Mouse (Mus musculus): ENCODE measurements around the gene Diaph2. TPM values are rescaled to one million over a fixed set of nuclear protein-coding genes. Genes with fewer than 3 reads are reported as not detected.

Diaph2 gene
- total RNA-seq (2021): 10 to 100 TPM; 26.6 to 27.4 TPM
- long read RNA-seq, experiment 1, partial matches to known transcripts: 1 of 4 reads
- long read RNA-seq, experiment 1, other reads (novel, unspliced or antisense): 3 of 4 reads
- long read RNA-seq, experiment 2: 0 reads

DNA sequence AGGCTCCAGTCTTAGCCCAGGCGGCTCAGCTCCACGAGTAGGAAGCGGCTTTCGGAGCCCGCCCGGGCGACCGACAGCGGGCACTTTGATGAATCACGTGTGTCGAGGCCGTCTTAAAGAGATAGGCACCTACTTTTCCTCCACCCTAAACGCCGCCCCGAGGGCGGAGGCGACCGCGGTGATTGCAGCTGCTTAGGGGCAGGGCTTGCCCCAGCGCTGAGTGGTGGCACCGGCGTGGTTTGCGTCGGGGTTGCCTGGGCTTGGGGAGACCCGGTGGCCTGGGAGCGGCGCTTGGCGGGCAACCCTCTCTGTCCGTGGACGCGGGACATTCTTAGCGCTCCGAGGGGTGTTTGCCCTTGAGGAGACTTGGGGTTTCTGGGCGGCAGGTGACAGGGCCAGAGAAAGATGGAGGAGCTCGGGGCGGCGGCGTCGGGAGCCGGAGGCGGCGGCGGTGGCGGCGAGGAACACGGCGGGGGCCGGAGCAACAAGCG is at the start of gene Diaph2:
TSS of gene Diaph2 (plus strand) at position 172 of the 491 bp plus-strand sequence.
- intact Hi-C loops (cut with DNase I): loop anchor here (10.0 kb wide), 1 partner anchor 445 kb away; no protein-coding TSS in a partner anchor
- Histone ChIP-seq H3K4me3 (peak within 1 kb of the TSS; percentile 63), H3K27ac (peak within 1 kb of the TSS; percentile 83)
- DNase-seq (ENCODE audit: extremely low spot score in 1 of 2, low spot score in 2 of 2): peak; percentile 65 to 70
- TF ChIP-seq CTCF (IDR thresholded peaks at IDR 0.05): no peak

- Histone ChIP-seq H3K4me3 (no peak overlapping the region), H3K27ac (no peak overlapping the region)
- intact Hi-C loops (cut with DNase I): no loop called here
- DNase-seq (ENCODE audit: extremely low spot score in 1 of 2, low spot score in 2 of 2): no peak
- TF ChIP-seq CTCF (IDR thresholded peaks at IDR 0.05): no peak
These were observed 47.8 kb upstream of the Diaph2 start for GRCm38 (mm10) chrX:129701634-129702312.

- intact Hi-C loops (cut with DNase I): no loop called here
- no peak overlapping the region for H3K27ac ChIP-seq
- no peak for TF ChIP-seq CTCF (IDR thresholded peaks at IDR 0.05)
- no peak overlapping the region for H3K4me3 ChIP-seq
- DNase-seq (ENCODE audit: extremely low spot score in 1 of 2, low spot score in 2 of 2): no peak
These were observed 39.9 kb upstream of the Diaph2 start for GRCm38 (mm10) chrX:129709656-129710055.

GRCm38 (mm10) chrX:129728717-129729220 is 20.8 kb upstream of the Diaph2 start:
- no peak overlapping the region for H3K27ac ChIP-seq
- intact Hi-C loops (cut with DNase I): no loop called here
- H3K4me3 ChIP-seq: no peak overlapping the region
- no peak for TF ChIP-seq CTCF (IDR thresholded peaks at IDR 0.05)
- no peak for DNase-seq (ENCODE audit: extremely low spot score in 1 of 2, low spot score in 2 of 2)

DNA sequence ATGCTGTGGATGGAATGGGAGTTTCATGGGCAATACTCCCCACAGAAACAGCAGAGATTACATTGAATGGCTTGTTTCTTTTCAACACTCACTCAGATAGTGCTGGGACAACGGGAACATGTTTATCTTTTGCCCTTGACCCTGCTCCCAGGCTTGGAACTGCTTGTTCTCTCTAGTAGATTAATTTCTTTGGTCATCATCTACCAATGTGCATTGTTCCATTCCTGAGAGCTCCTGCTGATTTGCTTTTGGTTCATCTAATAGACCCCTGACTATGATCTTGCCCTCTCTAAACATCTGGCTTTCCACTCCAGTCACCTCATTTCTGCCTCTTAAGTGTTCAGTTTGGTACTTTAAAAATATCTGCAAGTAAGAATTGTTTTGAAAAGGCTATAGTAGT is 13.0 kb upstream of the Diaph2 start:
- Histone ChIP-seq H3K4me3 (no peak overlapping the region), H3K27ac (no peak overlapping the region)
- no peak for TF ChIP-seq CTCF (IDR thresholded peaks at IDR 0.05)
- DNase-seq (ENCODE audit: extremely low spot score in 1 of 2, low spot score in 2 of 2): no peak
- intact Hi-C loops (cut with DNase I): no loop called here

GRCm38 (mm10) chrX:129739226-129739625 is 10.3 kb upstream of the Diaph2 start:
- intact Hi-C loops (cut with DNase I): no loop called here
- no peak for DNase-seq (ENCODE audit: extremely low spot score in 1 of 2, low spot score in 2 of 2)
- no peak for TF ChIP-seq CTCF (IDR thresholded peaks at IDR 0.05)

GRCm38 (mm10) chrX:129742981-129743380 is 6.6 kb upstream of the Diaph2 start:
- intact Hi-C loops (cut with DNase I): loop anchor here (10.0 kb wide), 1 partner anchor 438 kb away; no protein-coding TSS in a partner anchor
- no peak for DNase-seq (ENCODE audit: extremely low spot score in 1 of 2, low spot score in 2 of 2)

More at GRCm38 (mm10) chrX:129739226-129739625, 10.3 kb upstream of the Diaph2 start:
- H3K4me3 ChIP-seq: no peak overlapping the region
- no peak overlapping the region for H3K27ac ChIP-seq

GRCm38 (mm10) chrX:129745976-129746375 is 3.6 kb upstream of the Diaph2 start:
- no peak for DNase-seq (ENCODE audit: extremely low spot score in 1 of 2, low spot score in 2 of 2)
- intact Hi-C loops (cut with DNase I): loop anchor here (10.0 kb wide), 1 partner anchor 441 kb away; no protein-coding TSS in a partner anchor
- TF ChIP-seq CTCF (IDR thresholded peaks at IDR 0.05): no peak
- H3K4me3 ChIP-seq: no peak overlapping the region
- no peak overlapping the region for H3K27ac ChIP-seq

More at GRCm38 (mm10) chrX:129742981-129743380, 6.6 kb upstream of the Diaph2 start:
- no peak overlapping the region for H3K4me3 ChIP-seq
- no peak overlapping the region for H3K27ac ChIP-seq
- TF ChIP-seq CTCF (IDR thresholded peaks at IDR 0.05): no peak

GRCm38 (mm10) chrX:129749102-129749501 is 440 bp upstream of the Diaph2 start:
- intact Hi-C loops (cut with DNase I): loop anchor here (10.0 kb wide), 1 partner anchor 444 kb away; no protein-coding TSS in a partner anchor
- H3K4me3 ChIP-seq: peak overlapping the region; percentile 63
- TF ChIP-seq CTCF (IDR thresholded peaks at IDR 0.05): no peak
- H3K27ac ChIP-seq: no peak overlapping the region
- DNase-seq (ENCODE audit: extremely low spot score in 1 of 2, low spot score in 2 of 2): no peak

DNA sequence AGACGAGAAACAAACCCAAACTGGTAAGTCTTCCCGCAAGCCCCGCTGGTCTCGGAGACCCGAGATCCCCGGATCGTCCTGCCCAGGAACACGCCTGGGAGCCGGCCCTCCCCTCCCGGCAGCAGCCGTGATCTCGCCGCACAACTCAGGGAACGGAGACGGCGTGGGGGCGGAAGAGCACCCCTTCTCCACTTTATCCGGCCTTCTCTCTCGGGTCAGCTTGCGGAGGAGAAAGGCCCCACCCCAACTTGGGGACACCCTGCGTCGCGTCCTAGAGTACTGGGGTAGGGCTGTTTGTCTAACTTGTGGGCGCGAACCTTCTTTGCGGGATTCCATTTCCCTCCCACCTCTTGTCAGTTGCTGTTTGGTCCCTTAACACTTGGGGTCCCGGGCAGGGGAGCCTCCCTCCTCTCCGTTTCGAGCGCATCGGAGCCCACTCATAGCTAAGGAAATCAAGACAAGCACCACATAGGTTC is 590 bp downstream of the Diaph2 start:
- Histone ChIP-seq H3K27ac (peak overlapping the region; percentile 83), H3K4me3 (peak overlapping the region; percentile 63)
- TF ChIP-seq CTCF (IDR thresholded peaks at IDR 0.05): no peak
- DNase-seq (ENCODE audit: extremely low spot score in 1 of 2, low spot score in 2 of 2): peak; percentile 13 to 18
- intact Hi-C loops (cut with DNase I): no loop called here

DNA sequence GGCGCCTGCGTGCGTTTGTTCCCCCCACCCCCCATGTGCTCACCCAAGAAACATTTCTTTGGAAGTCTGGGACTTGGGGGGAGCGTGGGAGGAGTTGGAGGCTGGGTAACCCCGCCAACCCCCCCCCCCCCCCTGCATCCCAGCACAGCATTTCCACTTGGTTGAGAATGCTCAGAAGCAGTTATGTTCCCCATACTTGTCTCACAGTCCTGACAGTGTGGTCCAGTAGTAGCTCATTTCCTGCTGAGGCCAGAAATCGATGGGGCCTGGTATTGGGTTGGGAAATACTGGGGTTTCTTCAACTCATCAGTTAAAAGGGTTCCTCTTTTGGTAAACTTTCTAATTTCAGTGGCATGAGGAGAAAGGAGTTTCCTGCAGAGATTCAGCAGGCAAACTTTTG is 1.1 kb downstream of the Diaph2 start:
- Histone ChIP-seq H3K27ac (no peak overlapping the region), H3K4me3 (peak overlapping the region; percentile 63)
- TF ChIP-seq CTCF (IDR thresholded peaks at IDR 0.05): no peak
- no peak for DNase-seq (ENCODE audit: extremely low spot score in 1 of 2, low spot score in 2 of 2)
- intact Hi-C loops (cut with DNase I): no loop called here

DNA sequence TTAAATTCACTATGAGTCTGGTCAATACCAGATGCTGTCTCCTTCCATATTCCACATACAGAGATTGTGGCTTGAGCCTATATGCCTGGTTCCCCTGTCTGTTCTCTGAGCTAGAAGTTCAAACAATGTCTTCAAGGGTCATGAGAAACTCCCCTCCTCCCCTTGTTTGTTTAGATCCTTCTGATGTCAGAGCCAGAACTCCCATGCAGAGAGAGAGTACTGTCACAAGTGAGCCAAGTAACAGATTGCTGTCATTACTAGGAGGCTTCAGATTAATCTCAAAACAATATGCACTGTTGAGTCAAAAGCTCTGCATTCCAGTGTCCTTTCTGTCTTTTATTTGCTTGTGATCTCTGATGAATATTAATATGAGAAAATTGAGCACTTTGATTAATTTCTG is 7.1 kb downstream of the Diaph2 start:
- TF ChIP-seq CTCF (IDR thresholded peaks at IDR 0.05): no peak
- H3K4me3 ChIP-seq: no peak overlapping the region
- intact Hi-C loops (cut with DNase I): no loop called here
- DNase-seq (ENCODE audit: extremely low spot score in 1 of 2, low spot score in 2 of 2): no peak
- no peak overlapping the region for H3K27ac ChIP-seq

All from left cerebral cortex, adult 2 months (tissue).